Mouse (Mus musculus): ENCODE data around the gene Sprr2k. TPM values are rescaled to one million over a fixed set of nuclear protein-coding genes. Genes with fewer than 3 reads are reported as not detected.
"Not testable (repeated sequence)": the region's sequence is repeated elsewhere in the genome, so short reads cannot be mapped to it uniquely, and the experiment has no call there.

Gene Sprr2k
- polyA plus RNA-seq, 1 experiment from 2014 or later: not detected

DNA sequence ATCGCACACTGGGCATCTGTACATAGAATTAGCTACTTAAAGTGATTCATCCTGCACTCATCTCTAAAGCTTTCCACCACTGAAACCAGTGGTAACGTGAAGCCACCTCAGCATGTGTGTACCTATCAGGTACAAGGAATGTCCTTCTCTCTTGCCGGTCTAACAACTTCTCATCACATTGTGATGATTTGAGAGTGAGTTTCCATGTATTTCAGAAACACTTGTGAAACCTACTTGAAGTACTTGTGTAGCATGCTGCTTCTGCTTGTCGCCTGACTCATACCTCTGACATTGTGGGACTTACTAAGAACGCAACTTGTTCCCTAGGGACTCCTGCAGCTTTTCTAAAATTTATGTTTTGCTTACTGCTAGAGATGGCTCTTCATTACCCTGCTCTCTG is 22.8 kb downstream of the Sprr2k start:
- Histone ChIP-seq H3K9ac (ENCODE audit: low read length) (no peak overlapping the region), H3K9me3 (ENCODE audit: control insufficient read depth, low read length) (no peaks in the 10 kb centered on the region), H3K27me3 (ENCODE audit: control insufficient read depth, insufficient read depth, low read length) (no peaks in the 10 kb centered on the region), H3K36me3 (ENCODE audit: control insufficient read depth, insufficient read depth, low read length) (no peaks in the 10 kb centered on the region), H3K4me1 (ENCODE audit: control insufficient read depth in 2 of 2, insufficient read depth in 2 of 2, low read length in 2 of 2) (no peaks in the 10 kb centered on the region), H3K4me3 (ENCODE audit: control insufficient read depth in 1 of 2, insufficient read depth in 1 of 2, low read depth in 1 of 2, low read length in 2 of 2) (no peak overlapping the region), H3K4me2 (ENCODE audit: low read length) (no peak overlapping the region), H3K27ac (replicated peaks in 1 of 2; ENCODE audit: control insufficient read depth in 1 of 2, insufficient read depth in 1 of 2, low read depth in 2 of 2, low read length in 2 of 2) (no peak overlapping the region)
- WGBS: 44% methylated on average over 5 of the region's 5 CpGs
- no peak for ATAC-seq (ENCODE audit: insufficient number of reproducible peaks, insufficient read depth, low FRiP score, low read depth)

DNA sequence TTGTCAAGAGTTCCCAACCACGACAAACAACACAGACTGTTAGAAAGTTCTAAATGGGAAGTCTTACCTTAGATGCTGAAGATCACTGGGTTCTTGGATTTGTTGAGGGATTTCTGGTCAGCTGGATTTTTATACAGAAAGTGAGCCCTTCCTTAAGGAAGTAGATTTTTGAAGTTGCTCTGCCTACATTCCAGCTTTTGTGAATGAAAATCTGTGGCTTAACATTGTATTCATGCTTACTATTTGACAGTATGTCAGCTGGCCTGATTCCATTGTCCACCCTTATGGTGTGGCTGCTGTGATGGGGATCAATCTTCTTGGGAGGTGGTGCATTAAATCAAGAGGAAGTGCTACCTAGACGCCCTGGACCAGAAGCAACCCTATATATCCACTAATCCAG is 26.2 kb downstream of the Sprr2k start, which contains the start of gene Sprr3:
Sprr3 (minus strand) TSS at position 101 of the 400 bp plus-strand sequence.
- no peaks in the 10 kb centered on the region for H3K4me1 ChIP-seq (ENCODE audit: control insufficient read depth in 2 of 2, insufficient read depth in 2 of 2, low read length in 2 of 2)
- H3K9me3 ChIP-seq (ENCODE audit: control insufficient read depth, low read length): no peaks in the 10 kb centered on the region
- H3K4me3 ChIP-seq (ENCODE audit: control insufficient read depth in 1 of 2, insufficient read depth in 1 of 2, low read depth in 1 of 2, low read length in 2 of 2): no peak within 1 kb of the TSS
- H3K27me3 ChIP-seq (ENCODE audit: control insufficient read depth, insufficient read depth, low read length): no peaks in the 10 kb centered on the region
- ATAC-seq (ENCODE audit: insufficient number of reproducible peaks, insufficient read depth, low FRiP score, low read depth): no peak
- H3K27ac ChIP-seq (replicated peaks in 1 of 2; ENCODE audit: control insufficient read depth in 1 of 2, insufficient read depth in 1 of 2, low read depth in 2 of 2, low read length in 2 of 2): no peak within 1 kb of the TSS
- no peak within 1 kb of the TSS for H3K9ac ChIP-seq (ENCODE audit: low read length)
- WGBS: 61% methylated on average over 2 of the region's 2 CpGs
- no peaks in the 10 kb centered on the region for H3K36me3 ChIP-seq (ENCODE audit: control insufficient read depth, insufficient read depth, low read length)
- H3K4me2 ChIP-seq (ENCODE audit: low read length): no peak within 1 kb of the TSS

DNA sequence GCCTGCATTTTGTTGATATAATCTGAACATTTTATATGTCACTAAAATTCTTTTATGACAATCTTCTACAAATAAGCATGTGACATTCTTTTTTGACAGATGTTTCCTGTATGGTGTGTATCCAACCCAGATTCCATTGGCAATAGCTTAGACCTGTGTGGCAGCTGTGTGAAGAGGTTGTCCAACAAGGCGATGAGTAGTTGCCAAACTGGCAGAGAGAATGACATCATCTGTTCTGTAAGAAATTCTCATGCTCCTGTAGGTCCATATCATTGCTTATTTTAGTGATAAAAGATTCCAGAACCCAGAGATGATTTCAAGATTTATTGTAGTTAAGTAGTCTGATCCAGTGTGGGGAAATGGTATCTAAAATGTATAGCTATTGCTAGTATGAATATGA is 34.2 kb downstream of the Sprr2k start:
- Histone ChIP-seq H3K4me1 (ENCODE audit: control insufficient read depth in 2 of 2, insufficient read depth in 2 of 2, low read length in 2 of 2) (no peaks in the 10 kb centered on the region), H3K9ac (ENCODE audit: low read length) (no peak overlapping the region), H3K36me3 (ENCODE audit: control insufficient read depth, insufficient read depth, low read length) (no peaks in the 10 kb centered on the region), H3K4me3 (ENCODE audit: control insufficient read depth in 1 of 2, insufficient read depth in 1 of 2, low read depth in 1 of 2, low read length in 2 of 2) (no peak overlapping the region), H3K9me3 (ENCODE audit: control insufficient read depth, low read length) (no peaks in the 10 kb centered on the region), H3K27me3 (ENCODE audit: control insufficient read depth, insufficient read depth, low read length) (no peaks in the 10 kb centered on the region), H3K4me2 (ENCODE audit: low read length) (no peak overlapping the region), H3K27ac (replicated peaks in 1 of 2; ENCODE audit: control insufficient read depth in 1 of 2, insufficient read depth in 1 of 2, low read depth in 2 of 2, low read length in 2 of 2) (no peak overlapping the region)
- no peak for ATAC-seq (ENCODE audit: insufficient number of reproducible peaks, insufficient read depth, low FRiP score, low read depth)
- 64% methylated on average over 1 of the region's 1 CpGs for WGBS

DNA sequence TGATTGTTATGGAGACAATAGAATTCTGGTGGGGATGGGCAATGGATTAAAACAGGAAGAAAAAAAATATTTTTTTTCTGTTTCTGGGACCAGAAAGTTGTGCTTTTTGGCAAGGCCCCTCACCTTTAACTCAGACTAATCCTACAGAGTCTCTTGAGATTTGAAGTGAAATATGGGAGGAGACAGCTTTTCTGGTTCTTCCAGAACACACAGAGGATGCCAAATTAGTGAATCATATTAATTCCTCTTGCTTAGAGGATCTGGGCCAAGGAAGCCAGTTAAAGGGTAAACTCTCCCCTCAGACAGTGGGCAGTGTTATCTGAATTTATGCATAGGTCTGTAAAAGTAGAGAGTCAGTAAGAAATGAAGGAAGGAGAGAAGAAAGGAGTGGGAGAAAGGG is 35.0 kb downstream of the Sprr2k start:
- no peak for ATAC-seq (ENCODE audit: insufficient number of reproducible peaks, insufficient read depth, low FRiP score, low read depth)
- H3K4me3 ChIP-seq (ENCODE audit: control insufficient read depth in 1 of 2, insufficient read depth in 1 of 2, low read depth in 1 of 2, low read length in 2 of 2): no peak overlapping the region
- H3K4me1 ChIP-seq (ENCODE audit: control insufficient read depth in 2 of 2, insufficient read depth in 2 of 2, low read length in 2 of 2): no peaks in the 10 kb centered on the region
- H3K9ac ChIP-seq (ENCODE audit: low read length): no peak overlapping the region
- H3K36me3 ChIP-seq (ENCODE audit: control insufficient read depth, insufficient read depth, low read length): no peaks in the 10 kb centered on the region
- H3K4me2 ChIP-seq (ENCODE audit: low read length): no peak overlapping the region
- no peaks in the 10 kb centered on the region for H3K9me3 ChIP-seq (ENCODE audit: control insufficient read depth, low read length)
- H3K27ac ChIP-seq (replicated peaks in 1 of 2; ENCODE audit: control insufficient read depth in 1 of 2, insufficient read depth in 1 of 2, low read depth in 2 of 2, low read length in 2 of 2): no peak overlapping the region
- H3K27me3 ChIP-seq (ENCODE audit: control insufficient read depth, insufficient read depth, low read length): no peaks in the 10 kb centered on the region

DNA sequence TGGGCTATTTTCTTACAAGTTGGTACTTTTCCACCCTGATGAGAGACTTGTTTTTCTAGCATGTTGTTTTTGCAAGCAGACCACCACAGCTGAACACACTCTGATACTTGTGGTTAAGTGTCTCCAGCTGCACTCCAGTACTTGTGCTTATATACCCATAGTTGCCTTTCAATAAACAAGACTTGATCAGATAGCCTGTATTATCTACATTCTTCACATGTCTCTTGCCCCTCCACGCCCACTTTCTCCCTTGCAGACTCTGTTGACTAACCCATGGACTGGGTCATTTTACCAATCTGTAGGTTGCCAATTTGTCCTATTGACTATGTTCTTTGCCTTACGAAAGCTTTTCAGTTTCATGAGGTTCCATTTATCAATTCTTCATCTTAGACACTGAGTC is 37.7 kb downstream of the Sprr2k start:
- Histone ChIP-seq H3K4me3 (ENCODE audit: control insufficient read depth in 1 of 2, insufficient read depth in 1 of 2, low read depth in 1 of 2, low read length in 2 of 2) (no peak overlapping the region), H3K9ac (ENCODE audit: low read length) (no peak overlapping the region), H3K27ac (replicated peaks in 1 of 2; ENCODE audit: control insufficient read depth in 1 of 2, insufficient read depth in 1 of 2, low read depth in 2 of 2, low read length in 2 of 2) (no peak overlapping the region), H3K4me1 (ENCODE audit: control insufficient read depth in 2 of 2, insufficient read depth in 2 of 2, low read length in 2 of 2) (no peaks in the 10 kb centered on the region), H3K27me3 (ENCODE audit: control insufficient read depth, insufficient read depth, low read length) (no peaks in the 10 kb centered on the region), H3K36me3 (ENCODE audit: control insufficient read depth, insufficient read depth, low read length) (no peaks in the 10 kb centered on the region), H3K9me3 (ENCODE audit: control insufficient read depth, low read length) (no peaks in the 10 kb centered on the region), H3K4me2 (ENCODE audit: low read length) (no peak overlapping the region)
- 80% methylated on average over 2 of the region's 2 CpGs for WGBS
- no peak for ATAC-seq (ENCODE audit: insufficient number of reproducible peaks, insufficient read depth, low FRiP score, low read depth)

DNA sequence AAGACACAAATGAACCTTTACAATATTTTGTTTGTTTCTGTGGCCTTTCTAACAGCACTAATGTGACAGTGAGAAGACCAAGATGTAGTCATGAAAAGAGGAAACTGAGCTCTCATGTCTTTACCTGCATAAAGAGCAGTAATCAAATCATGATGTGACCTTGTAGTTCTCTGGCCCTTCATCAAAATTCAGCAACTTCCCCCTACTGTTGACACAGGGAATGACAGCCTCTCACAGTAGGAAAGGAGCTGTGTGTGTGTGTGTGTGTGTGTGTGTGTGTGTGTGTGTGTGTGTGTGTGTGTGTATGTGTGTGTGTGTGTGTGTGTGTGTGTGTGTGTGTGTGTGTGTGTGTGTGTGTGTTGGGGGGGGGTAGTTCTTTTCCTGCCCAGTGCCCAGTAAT is 48.9 kb downstream of the Sprr2k start:
- H3K36me3 ChIP-seq (ENCODE audit: control insufficient read depth, insufficient read depth, low read length); H3K27ac ChIP-seq (replicated peaks in 1 of 2; ENCODE audit: control insufficient read depth in 1 of 2, insufficient read depth in 1 of 2, low read depth in 2 of 2, low read length in 2 of 2); H3K27me3 ChIP-seq (ENCODE audit: control insufficient read depth, insufficient read depth, low read length); H3K9me3 ChIP-seq (ENCODE audit: control insufficient read depth, low read length); H3K9ac ChIP-seq (ENCODE audit: low read length); ATAC-seq (ENCODE audit: insufficient number of reproducible peaks, insufficient read depth, low FRiP score, low read depth); H3K4me2 ChIP-seq (ENCODE audit: low read length); H3K4me3 ChIP-seq (ENCODE audit: control insufficient read depth in 1 of 2, insufficient read depth in 1 of 2, low read depth in 1 of 2, low read length in 2 of 2); H3K4me1 ChIP-seq (ENCODE audit: control insufficient read depth in 2 of 2, insufficient read depth in 2 of 2, low read length in 2 of 2): not testable (repeated sequence)

Other genes starting within 250 kb of the Sprr2k start
- gene Sprr2a1, start 216.8 kb upstream of the Sprr2k start, polyA plus RNA-seq (2014; fragmentation: Nextera tagmentation; extraction: Ambion mirVana): 0.16 TPM in 1 of 2 replicates, not detected in the other
- gene Sprr2a2, start 216.7 kb upstream of the Sprr2k start, polyA plus RNA-seq (2014; fragmentation: Nextera tagmentation; extraction: Ambion mirVana): 1.8 and 2.1 TPM in 2 replicates
- gene Sprr2a3, start 147.2 kb upstream of the Sprr2k start, polyA plus RNA-seq (2014; fragmentation: Nextera tagmentation; extraction: Ambion mirVana): not detected in 2 replicates
- gene Sprr2b, start 116.0 kb upstream of the Sprr2k start, polyA plus RNA-seq (2014; fragmentation: Nextera tagmentation; extraction: Ambion mirVana): not detected in 2 replicates
- gene Sprr2d, start 93.4 kb upstream of the Sprr2k start, polyA plus RNA-seq (2014; fragmentation: Nextera tagmentation; extraction: Ambion mirVana): not detected in 2 replicates
- gene Sprr2e, start 80.4 kb upstream of the Sprr2k start, polyA plus RNA-seq (2014; fragmentation: Nextera tagmentation; extraction: Ambion mirVana): not detected in 2 replicates
- not detected in 2 replicates for gene Sprr2f, start 67.4 kb upstream of the Sprr2k start, polyA plus RNA-seq (2014; fragmentation: Nextera tagmentation; extraction: Ambion mirVana)
- gene Sprr2h, start 46.9 kb upstream of the Sprr2k start, polyA plus RNA-seq (2014; fragmentation: Nextera tagmentation; extraction: Ambion mirVana): not detected in 2 replicates
- not detected in 2 replicates for gene Sprr2i, start 24.6 kb upstream of the Sprr2k start, polyA plus RNA-seq (2014; fragmentation: Nextera tagmentation; extraction: Ambion mirVana)
- gene Sprr2j-ps, start 14.5 kb upstream of the Sprr2k start, polyA plus RNA-seq (2014; fragmentation: Nextera tagmentation; extraction: Ambion mirVana): not detected in 2 replicates
- gene Gm9774, start 3.2 kb upstream of the Sprr2k start, polyA plus RNA-seq (2014; fragmentation: Nextera tagmentation; extraction: Ambion mirVana): 5.2 and 5.9 TPM in 2 replicates
- gene Sprr1b, start 6.2 kb downstream of the Sprr2k start, polyA plus RNA-seq (2014; fragmentation: Nextera tagmentation; extraction: Ambion mirVana): not detected in 2 replicates
- not detected in 2 replicates for gene Sprr3, start 26.1 kb downstream of the Sprr2k start, polyA plus RNA-seq (2014; fragmentation: Nextera tagmentation; extraction: Ambion mirVana)
- gene Sprr1a, start 53.3 kb downstream of the Sprr2k start, polyA plus RNA-seq (2014; fragmentation: Nextera tagmentation; extraction: Ambion mirVana): 0.78 TPM in 1 of 2 replicates, not detected in the other
- gene Sprr4, start 67.9 kb downstream of the Sprr2k start, polyA plus RNA-seq (2014; fragmentation: Nextera tagmentation; extraction: Ambion mirVana): not detected in 2 replicates
- not detected in 2 replicates for gene 2310046K23Rik, start 101.9 kb downstream of the Sprr2k start, polyA plus RNA-seq (2014; fragmentation: Nextera tagmentation; extraction: Ambion mirVana)
- gene Ivl, start 141.2 kb downstream of the Sprr2k start, polyA plus RNA-seq (2014; fragmentation: Nextera tagmentation; extraction: Ambion mirVana): not detected in 2 replicates
- gene Smcp, start 156.4 kb downstream of the Sprr2k start, polyA plus RNA-seq (2014; fragmentation: Nextera tagmentation; extraction: Ambion mirVana): not detected in 2 replicates
- not detected in 2 replicates for gene 2210017I01Rik, start 174.9 kb downstream of the Sprr2k start, polyA plus RNA-seq (2014; fragmentation: Nextera tagmentation; extraction: Ambion mirVana)
- gene Lce6a, start 189.1 kb downstream of the Sprr2k start, polyA plus RNA-seq (2014; fragmentation: Nextera tagmentation; extraction: Ambion mirVana): not detected in 2 replicates
- gene Lce1a1, start 215.7 kb downstream of the Sprr2k start, polyA plus RNA-seq (2014; fragmentation: Nextera tagmentation; extraction: Ambion mirVana): not detected in 2 replicates
- gene Lce1b, start 224.3 kb downstream of the Sprr2k start, polyA plus RNA-seq (2014; fragmentation: Nextera tagmentation; extraction: Ambion mirVana): not detected in 2 replicates
- not detected in 2 replicates for gene Lce1a2, start 237.7 kb downstream of the Sprr2k start, polyA plus RNA-seq (2014; fragmentation: Nextera tagmentation; extraction: Ambion mirVana)
- not detected in 2 replicates for gene Lce1c, start 246.7 kb downstream of the Sprr2k start, polyA plus RNA-seq (2014; fragmentation: Nextera tagmentation; extraction: Ambion mirVana)